Mouse (Mus musculus) midbrain, embryonic 12.5 days (tissue): ENCODE data around the gene Fto. TPM values are rescaled to one million over a fixed set of nuclear protein-coding genes. Genes with fewer than 3 reads are reported as not detected.

ENCODE experiments used
- ATAC-seq: fragments of 200-750 bp; cut with Nextera tagmentation; 2 replicates; pipeline ENCODE4 v1.8.0; 2017; ENCODE audit warnings: low read depth, moderate TSS enrichment, moderate library complexity; ENCODE audit not compliant: low FRiP score
- H3K27ac ChIP-seq: fragments of 300-500 bp; sonication (generic); replicated peaks from 2 replicates; pipeline ENCODE4 v1.5.1; 2016; ENCODE audit warnings: mild to moderate bottlenecking
- H3K27me3 ChIP-seq: fragments of 300-500 bp; sonication (generic); 2 replicates; pipeline ENCODE4 v1.6.1; 2016; ENCODE audit warnings: mild to moderate bottlenecking
- H3K36me3 ChIP-seq: fragments of 300-500 bp; sonication (generic); 2 replicates; pipeline ENCODE4 v1.6.1; 2016
- H3K4me1 ChIP-seq: fragments of 300-500 bp; sonication (generic); 2 replicates; pipeline ENCODE4 v1.6.1; 2016
- H3K4me2 ChIP-seq: fragments of 300-500 bp; sonication (generic); replicated peaks from 2 replicates; pipeline ENCODE4 v1.6.1; 2016; ENCODE audit warnings: mild to moderate bottlenecking, moderate library complexity
- H3K4me3 ChIP-seq: fragments of 300-500 bp; sonication (generic); 2 replicates; pipeline ENCODE4 v1.5.1; 2016; ENCODE audit warnings: mild to moderate bottlenecking
- H3K9ac ChIP-seq: fragments of 300-500 bp; sonication (generic); replicated peaks from 2 replicates; pipeline ENCODE4 v1.6.1; 2016; ENCODE audit warnings: mild to moderate bottlenecking, moderate library complexity
- H3K9me3 ChIP-seq: fragments of 300-500 bp; sonication (generic); 2 replicates; pipeline ENCODE4 v1.6.1; 2016; ENCODE audit warnings: mild to moderate bottlenecking
- WGBS: fragments of 180-500 bp; shearing (Covaris S2); methylation state at CpG from one replicate; pipeline ENCODE4 v1.1.7; 2016; 5-methylcytosine and 5-hydroxymethylcytosine counted together
- polyA plus RNA-seq: library from polyadenylated mRNA; unstranded; fragments of >200 nt; fragmentation: Nextera tagmentation; extraction: Ambion mirVana; gene quantifications from 2 replicates; pipeline ENCODE4 v1.2.1, GENCODE M21; 2016

Fto gene
- polyA plus RNA-seq, result 115 and 116 TPM in 2 replicates

- Histone ChIP-seq H3K27me3 (no peaks in the 10 kb centered on the region), H3K4me2 (peak within 1 kb of the TSS; percentile 89), H3K4me3 (peak within 1 kb of the TSS; percentile 72), H3K4me1 (peaks cover 29% of the 10 kb centered on the region), H3K27ac (peak within 1 kb of the TSS; percentile 73), H3K9me3 (no peaks in the 10 kb centered on the region), H3K9ac (peak within 1 kb of the TSS; percentile 80), H3K36me3 (0 out of 2 replicates have a peak, but pooled peaks cover 2% of the 10 kb centered on the region)
- ATAC-seq, result peak; percentile 99
- 1% methylated on average over 59 of the region's 59 CpGs for WGBS
Measured at GRCm38 (mm10) chr8:91312835-91313832, at the start of gene Fto, which contains the start of gene Rpgrip1l. Fto (plus strand) TSS chr8:91313525. Rpgrip1l (minus strand) TSS chr8:91313262.

GRCm38 (mm10) chr8:91263939-91264338 is 49.4 kb upstream of the Fto start:
- Histone ChIP-seq H3K9ac (no peak overlapping the region), H3K4me1 (no peaks in the 10 kb centered on the region), H3K4me2 (no peak overlapping the region), H3K27ac (no peak overlapping the region), H3K36me3 (peaks cover 10% of the 10 kb centered on the region; the same call in 1 of the 2 replicates), H3K4me3 (no peak overlapping the region), H3K27me3 (no peaks in the 10 kb centered on the region), H3K9me3 (no peaks in the 10 kb centered on the region)
- ATAC-seq, result no peak
- 76% methylated on average over 3 of the region's 3 CpGs for WGBS

GRCm38 (mm10) chr8:91264564-91264963 is 48.8 kb upstream of the Fto start:
- Histone ChIP-seq H3K27ac (no peak overlapping the region), H3K9ac (no peak overlapping the region), H3K4me1 (no peaks in the 10 kb centered on the region), H3K4me3 (no peak overlapping the region), H3K36me3 (peaks cover 12% of the 10 kb centered on the region), H3K27me3 (no peaks in the 10 kb centered on the region), H3K4me2 (no peak overlapping the region), H3K9me3 (no peaks in the 10 kb centered on the region)
- no peak for ATAC-seq

GRCm38 (mm10) chr8:91269374-91269958 is 43.9 kb upstream of the Fto start:
- H3K36me3 ChIP-seq, result peaks cover 35% of the 10 kb centered on the region
- no peaks in the 10 kb centered on the region for H3K4me1 ChIP-seq
- H3K4me2 ChIP-seq, result no peak overlapping the region
- H3K9ac ChIP-seq, result no peak overlapping the region
- WGBS, result 81% methylated on average over 2 of the region's 2 CpGs
- no peak overlapping the region for H3K4me3 ChIP-seq
- H3K27ac ChIP-seq, result no peak overlapping the region
- no peaks in the 10 kb centered on the region for H3K27me3 ChIP-seq
- no peak for ATAC-seq
- no peaks in the 10 kb centered on the region for H3K9me3 ChIP-seq

- 96% methylated on average over 5 of the region's 5 CpGs for WGBS
- H3K27me3 ChIP-seq, result no peaks in the 10 kb centered on the region
Measured at GRCm38 (mm10) chr8:91273493-91273892, 39.8 kb upstream of the Fto start.

GRCm38 (mm10) chr8:91276337-91276736 is 37.0 kb upstream of the Fto start:
- Histone ChIP-seq H3K9ac (no peak overlapping the region), H3K9me3 (0 out of 2 replicates have a peak, but pooled peaks cover 6% of the 10 kb centered on the region), H3K4me3 (no peak overlapping the region), H3K27me3 (no peaks in the 10 kb centered on the region), H3K36me3 (peaks cover 26% of the 10 kb centered on the region), H3K27ac (no peak overlapping the region), H3K4me1 (no peaks in the 10 kb centered on the region), H3K4me2 (no peak overlapping the region)
- 92% methylated on average over 2 of the region's 2 CpGs for WGBS
- ATAC-seq, result no peak

More at GRCm38 (mm10) chr8:91273493-91273892, 39.8 kb upstream of the Fto start:
- no peak overlapping the region for H3K9ac ChIP-seq
- ATAC-seq, result no peak
- H3K36me3 ChIP-seq, result peaks cover 37% of the 10 kb centered on the region
- no peak overlapping the region for H3K4me2 ChIP-seq
- H3K4me1 ChIP-seq, result no peaks in the 10 kb centered on the region
- H3K9me3 ChIP-seq, result 0 out of 2 replicates have a peak, but pooled peaks cover 6% of the 10 kb centered on the region
- H3K27ac ChIP-seq, result no peak overlapping the region
- no peak overlapping the region for H3K4me3 ChIP-seq

- Histone ChIP-seq H3K9ac (no peak overlapping the region), H3K27ac (no peak overlapping the region), H3K4me3 (no peak overlapping the region), H3K9me3 (0 out of 2 replicates have a peak, but pooled peaks cover 6% of the 10 kb centered on the region), H3K4me2 (no peak overlapping the region), H3K4me1 (no peaks in the 10 kb centered on the region), H3K27me3 (no peaks in the 10 kb centered on the region), H3K36me3 (peaks cover 14% of the 10 kb centered on the region)
- ATAC-seq, result no peak
- 72% methylated on average over 5 of the region's 5 CpGs for WGBS
Measured at GRCm38 (mm10) chr8:91278060-91278459, 35.3 kb upstream of the Fto start.

GRCm38 (mm10) chr8:91280467-91281212 is 32.7 kb upstream of the Fto start:
- no peak for ATAC-seq
- Histone ChIP-seq H3K9ac (no peak overlapping the region), H3K27ac (no peak overlapping the region), H3K9me3 (0 out of 2 replicates have a peak, but pooled peaks cover 6% of the 10 kb centered on the region), H3K4me1 (no peaks in the 10 kb centered on the region), H3K4me2 (no peak overlapping the region), H3K36me3 (0 out of 2 replicates have a peak, but pooled peaks cover 3% of the 10 kb centered on the region), H3K27me3 (no peaks in the 10 kb centered on the region), H3K4me3 (no peak overlapping the region)
- WGBS, result 82% methylated on average over 11 of the region's 11 CpGs

- ATAC-seq, result no peak
- Histone ChIP-seq H3K9me3 (0 out of 2 replicates have a peak, but pooled peaks cover under 1% of the 10 kb centered on the region), H3K4me2 (no peak overlapping the region), H3K36me3 (no peaks in the 10 kb centered on the region), H3K4me3 (no peak overlapping the region), H3K27me3 (no peaks in the 10 kb centered on the region), H3K9ac (no peak overlapping the region), H3K27ac (no peak overlapping the region), H3K4me1 (no peaks in the 10 kb centered on the region)
- 86% methylated on average over 8 of the region's 8 CpGs for WGBS
Measured at GRCm38 (mm10) chr8:91281545-91281944, 31.8 kb upstream of the Fto start.

GRCm38 (mm10) chr8:91282655-91283054 is 30.7 kb upstream of the Fto start:
- no peak overlapping the region for H3K4me2 ChIP-seq
- H3K36me3 ChIP-seq, result no peaks in the 10 kb centered on the region
- no peaks in the 10 kb centered on the region for H3K27me3 ChIP-seq
- WGBS, result 77% methylated on average over 5 of the region's 5 CpGs
- H3K4me3 ChIP-seq, result no peak overlapping the region
- no peak overlapping the region for H3K27ac ChIP-seq
- no peak overlapping the region for H3K9ac ChIP-seq
- H3K4me1 ChIP-seq, result no peaks in the 10 kb centered on the region
- no peaks in the 10 kb centered on the region for H3K9me3 ChIP-seq
- no peak for ATAC-seq

- Histone ChIP-seq H3K4me3 (no peak overlapping the region), H3K27me3 (no peaks in the 10 kb centered on the region), H3K9ac (no peak overlapping the region), H3K4me2 (no peak overlapping the region), H3K9me3 (no peaks in the 10 kb centered on the region), H3K4me1 (no peaks in the 10 kb centered on the region), H3K27ac (no peak overlapping the region), H3K36me3 (no peaks in the 10 kb centered on the region)
- 87% methylated on average over 1 of the region's 1 CpGs for WGBS
- no peak for ATAC-seq
Measured at GRCm38 (mm10) chr8:91283815-91284214, 29.5 kb upstream of the Fto start.
